In genomic region chr12:54654741-54655140, GRCm38 (mm10) we compare ENCODE assay signal across 9 mouse cellular contexts. TPM values are rescaled to one million over a fixed set of nuclear protein-coding genes. Genes with fewer than 3 reads are reported as not detected.
DNase-seq lines count a peak whose midpoint lies in the region; ATAC-seq and TF ChIP-seq lines count a peak whose summit lies in the region.
"Had no signal": no experiment of that assay in that cellular context is flagged by ENCODE, and none has a peak within 500 bp of the region (broad histone marks: within the 10 kb centered on the region; RNA-seq: fewer than 3 reads in every experiment).

No protein-coding gene starts in this region.

- H3K36me3 ChIP-seq in heart, embryonic 10.5 days = peaks cover 5% of the 10 kb centered on the region; the same call in 1 of the 2 replicates
- no peaks in the 10 kb centered on the region for H3K36me3 ChIP-seq in hindbrain, embryonic 15.5 days
- H3K36me3 ChIP-seq in midbrain, embryonic 14.5 days (ENCODE audit: control insufficient read depth, insufficient read depth, low read length) = no peaks in the 10 kb centered on the region

- peaks cover 27% of the 10 kb centered on the region for H3K4me1 ChIP-seq in heart, embryonic 10.5 days
- H3K4me1 ChIP-seq in bone marrow macrophage, adult 2 months (ENCODE audit: control insufficient read depth, insufficient read depth, low read length) = peaks cover 39% of the 10 kb centered on the region
- peaks cover 34% of the 10 kb centered on the region for H3K4me1 ChIP-seq in hindbrain, embryonic 15.5 days (replicated peaks)
- peaks cover 21% of the 10 kb centered on the region for H3K4me1 ChIP-seq in midbrain, embryonic 14.5 days (ENCODE audit: control insufficient read depth, insufficient read depth, low read length)

- H3K4me2 ChIP-seq in hindbrain, embryonic 15.5 days = peak overlapping the region; percentile 67
- peak overlapping the region; percentile 62 for H3K4me2 ChIP-seq in midbrain, embryonic 14.5 days (ENCODE audit: low read length)

- 0 out of 2 replicates have a peak overlapping the region, but pooled peaks have one; percentile 3 for H3K9ac ChIP-seq in hindbrain, embryonic 15.5 days
- no peak overlapping the region for H3K9ac ChIP-seq in midbrain, embryonic 14.5 days (replicated peaks; ENCODE audit: low read length)

- H3K9me3 ChIP-seq in heart, embryonic 10.5 days = no peaks in the 10 kb centered on the region
- H3K9me3 ChIP-seq in hindbrain, embryonic 15.5 days = no peaks in the 10 kb centered on the region
- no peaks in the 10 kb centered on the region for H3K9me3 ChIP-seq in midbrain, embryonic 14.5 days (ENCODE audit: control insufficient read depth, low read length)

- H3K4me3 ChIP-seq in heart, embryonic 10.5 days = peak overlapping the region; percentile 81
- peak overlapping the region; percentile 85 for H3K4me3 ChIP-seq in bone marrow macrophage, adult 2 months (ENCODE audit: insufficient read depth, low read length)
- peak overlapping the region; percentile 66 for H3K4me3 ChIP-seq in hindbrain, embryonic 15.5 days
- H3K4me3 ChIP-seq in midbrain, embryonic 14.5 days (replicated peaks; ENCODE audit: low read depth, low read length) = peak overlapping the region; percentile 73

- no peak for TF ChIP-seq CTCF in bone marrow macrophage, adult 2 months (IDR thresholded peaks at IDR 0.05; ENCODE audit: low read depth, low read length)

- peak; percentile 35 for DNase-seq in heart, embryonic 10.5 days (ENCODE audit: low spot score)
- DNase-seq in heart, adult 8-10 months (ENCODE audit: low spot score) = no peak
- no peak for DNase-seq in midbrain, embryonic 14.5 days
- no peak for DNase-seq in right cerebral cortex, postnatal 36 days (ENCODE audit: low spot score in 2 of 2)
- DNase-seq in thymus, postnatal 4 days = no peak
- no peak for DNase-seq in adipocyte (ENCODE audit: low spot score)
- DNase-seq: gastrocnemius, postnatal 36 days had no signal

- 76% methylated on average over 1 of the region's 1 CpGs for whole genome bisulfite sequencing in heart, embryonic 10.5 days
- WGBS in hindbrain, embryonic 15.5 days = 86% methylated on average over 1 of the region's 1 CpGs
- 93% methylated on average over 1 of the region's 1 CpGs for WGBS in midbrain, embryonic 14.5 days

- no peak overlapping the region for H3K27ac ChIP-seq in heart, embryonic 10.5 days
- H3K27ac ChIP-seq in bone marrow macrophage, adult 2 months (ENCODE audit: insufficient read depth, low read depth, low read length) = peak overlapping the region; percentile 95
- H3K27ac ChIP-seq in hindbrain, embryonic 15.5 days (replicated peaks) = no peak overlapping the region
- no peak overlapping the region for H3K27ac ChIP-seq in midbrain, embryonic 14.5 days (replicated peaks; ENCODE audit: low read depth, low read length)

- no peak for TF ChIP-seq POLR2A in bone marrow macrophage, adult 2 months (IDR thresholded peaks at IDR 0.05; ENCODE audit: borderline replicate concordance, low read depth, low read length)

- ATAC-seq in hindbrain, embryonic 15.5 days (ENCODE audit: low FRiP score, low read depth) = no peak
- ATAC-seq in midbrain, embryonic 14.5 days (ENCODE audit: low FRiP score, low TSS enrichment) = no peak

- no peaks in the 10 kb centered on the region; the same call in 1 of the 2 replicates for H3K27me3 ChIP-seq in heart, embryonic 10.5 days (ENCODE audit: insufficient read depth, poor library complexity, severe bottlenecking)
- H3K27me3 ChIP-seq in hindbrain, embryonic 15.5 days = no peaks in the 10 kb centered on the region
- H3K27me3 ChIP-seq in midbrain, embryonic 14.5 days (ENCODE audit: control insufficient read depth, insufficient read depth, low read length) = no peaks in the 10 kb centered on the region

RNA-seq across cellular contexts. Expression of gene Sptssa, which starts 1.6 kb away (rescaled TPM):
- polyA plus RNA-seq in heart, embryonic 10.5 days (2016; fragmentation: Nextera tagmentation; extraction: Ambion mirVana) = 121 and 126 TPM in 2 replicates
- 10 to 100 TPM; 30.2 to 30.7 (median 30.4) TPM for total RNA-seq in heart, adult 8-10 months (2022)
- polyA plus RNA-seq in bone marrow macrophage, adult 2 months (2012; ENCODE audit: insufficient read depth, insufficient read length, missing spikeins) = 239 and 270 TPM in 2 replicates
- 186 and 188 TPM in 2 replicates for polyA plus RNA-seq in hindbrain, embryonic 15.5 days (2015; fragmentation: Nextera tagmentation; extraction: Ambion mirVana)
- polyA plus RNA-seq in midbrain, embryonic 14.5 days (2014; fragmentation: Nextera tagmentation; extraction: Ambion mirVana) = 185 and 200 TPM in 2 replicates

RNA-seq across cellular contexts. Expression of gene Eapp, which starts 41.0 kb away (rescaled TPM):
- polyA plus RNA-seq in heart, embryonic 10.5 days (2016; fragmentation: Nextera tagmentation; extraction: Ambion mirVana) = 44.7 and 52.1 TPM in 2 replicates
- 10 to 100 TPM; 21.0 to 23.1 (median 21.7) TPM for total RNA-seq in heart, adult 8-10 months (2022)
- 45.7 and 58.2 TPM in 2 replicates for polyA plus RNA-seq in bone marrow macrophage, adult 2 months (2012; ENCODE audit: insufficient read depth, insufficient read length, missing spikeins)
- 73.0 and 75.9 TPM in 2 replicates for polyA plus RNA-seq in hindbrain, embryonic 15.5 days (2015; fragmentation: Nextera tagmentation; extraction: Ambion mirVana)
- 85.0 and 103 TPM in 2 replicates for polyA plus RNA-seq in midbrain, embryonic 14.5 days (2014; fragmentation: Nextera tagmentation; extraction: Ambion mirVana)
